Mouse (Mus musculus) monocyte, adult 2 months (primary cell): ENCODE data around the gene Bod1.

Source experiments
- DNase-seq, 2 experiments: peaks; one replicate each; pipeline ENCODE4 v3.0.0; 2022; ENCODE audit warnings: low spot score in 2 of 2, low read depth in 1 of 2

Gene Bod1

DNA sequence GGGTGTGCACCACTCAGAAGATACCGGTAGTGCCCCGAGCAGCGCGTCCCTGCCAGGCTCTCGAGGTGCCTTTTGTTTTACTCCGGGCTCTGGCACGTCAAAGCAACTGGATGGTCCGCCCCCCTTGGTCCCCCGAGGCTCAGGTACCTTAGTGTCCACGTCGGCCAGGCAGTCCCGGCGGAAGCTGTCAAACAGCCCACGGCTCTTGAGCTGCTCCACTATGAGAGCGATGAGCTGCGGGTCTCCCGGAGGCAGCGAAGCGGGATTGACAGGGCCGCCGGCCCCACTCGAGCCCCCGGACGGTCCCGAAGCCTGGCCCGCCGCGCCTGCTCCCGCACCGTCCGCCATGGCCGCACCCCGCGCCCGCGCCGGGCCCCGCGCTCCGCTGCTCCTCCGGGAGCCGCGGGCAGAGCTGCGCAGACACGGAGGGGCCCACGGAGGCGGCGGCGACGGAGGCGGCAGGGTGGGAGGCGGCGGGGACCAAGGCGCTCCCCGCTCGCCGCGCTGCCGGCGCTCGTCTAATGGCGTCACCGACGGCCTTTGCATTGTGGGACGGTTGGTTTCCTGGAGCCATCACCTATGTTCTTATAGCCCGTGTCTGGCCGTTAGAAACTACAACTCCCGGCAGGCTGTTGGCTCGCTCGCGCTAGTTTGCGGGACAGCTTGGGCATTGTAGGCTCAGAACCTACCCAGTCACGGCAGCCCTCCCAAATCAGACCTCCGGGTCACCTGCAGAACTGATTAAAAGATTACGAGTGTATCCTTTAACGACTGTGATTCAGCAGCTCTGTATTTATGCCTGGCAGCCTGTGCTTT lies at the start of gene Bod1:
TSS of gene Bod1 (minus strand) at position 532 of the 816 bp plus-strand sequence.
- peak; percentile 71 to 82 for DNase-seq

DNA sequence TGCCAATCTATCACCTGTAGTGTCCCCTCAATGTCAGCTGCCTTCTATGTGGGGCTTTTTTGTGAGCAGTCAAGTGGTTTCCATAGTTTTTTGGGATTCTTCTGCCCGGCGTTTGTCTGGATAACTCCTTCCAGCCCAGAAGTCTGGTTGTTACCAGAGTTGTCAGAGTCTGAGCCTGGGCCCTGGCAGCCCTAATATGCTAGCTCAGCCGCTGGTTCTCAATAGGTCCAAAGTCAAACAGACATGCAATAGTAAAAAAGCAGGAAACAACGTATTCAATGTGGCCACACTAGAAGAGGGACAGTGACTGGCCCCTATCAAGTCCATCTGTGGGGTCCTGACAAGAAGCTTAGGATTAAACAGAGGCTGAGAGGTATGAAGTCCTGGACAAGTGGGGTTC lies 47.4 kb upstream of the Bod1 start:
- no peak for DNase-seq

DNA sequence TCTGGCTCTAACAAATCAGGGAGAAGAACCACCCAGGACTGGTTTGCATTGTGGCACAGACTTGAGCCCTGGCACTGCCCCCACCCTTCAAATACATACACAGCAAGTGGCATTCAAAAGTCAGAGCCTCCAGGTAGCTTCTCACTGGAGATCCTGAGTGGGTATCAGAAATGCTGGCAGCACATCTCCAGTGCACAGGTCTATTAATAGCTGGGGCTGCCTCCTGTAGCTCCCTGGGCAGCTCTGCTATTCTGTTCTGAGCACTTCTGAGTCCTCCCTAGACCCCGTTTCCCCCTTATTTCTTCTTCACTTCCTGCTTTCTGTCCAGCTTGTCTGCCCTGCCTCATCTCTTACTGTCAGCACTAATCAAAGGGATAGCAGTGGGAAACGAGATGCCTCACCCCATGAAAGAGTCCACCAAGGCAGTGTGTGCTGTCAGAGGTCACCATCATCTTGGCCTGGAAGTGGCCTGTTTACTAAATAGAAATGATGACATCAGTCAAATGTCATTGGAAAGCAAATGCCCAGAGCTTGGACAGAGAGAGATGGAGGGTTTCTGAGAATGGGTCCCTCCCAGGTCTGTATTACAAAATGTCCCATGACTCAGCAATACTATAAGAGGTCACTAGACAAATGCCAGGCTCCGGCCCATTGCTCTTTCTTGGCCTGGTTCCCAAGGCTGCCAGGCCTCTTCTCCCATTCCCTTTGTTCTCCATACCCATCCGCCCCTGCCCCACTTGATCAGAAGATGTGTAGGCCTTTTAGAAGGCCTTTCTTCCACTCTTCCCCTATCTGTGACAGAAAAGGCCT lies 46.4 kb upstream of the Bod1 start:
- DNase-seq: no peak

DNA sequence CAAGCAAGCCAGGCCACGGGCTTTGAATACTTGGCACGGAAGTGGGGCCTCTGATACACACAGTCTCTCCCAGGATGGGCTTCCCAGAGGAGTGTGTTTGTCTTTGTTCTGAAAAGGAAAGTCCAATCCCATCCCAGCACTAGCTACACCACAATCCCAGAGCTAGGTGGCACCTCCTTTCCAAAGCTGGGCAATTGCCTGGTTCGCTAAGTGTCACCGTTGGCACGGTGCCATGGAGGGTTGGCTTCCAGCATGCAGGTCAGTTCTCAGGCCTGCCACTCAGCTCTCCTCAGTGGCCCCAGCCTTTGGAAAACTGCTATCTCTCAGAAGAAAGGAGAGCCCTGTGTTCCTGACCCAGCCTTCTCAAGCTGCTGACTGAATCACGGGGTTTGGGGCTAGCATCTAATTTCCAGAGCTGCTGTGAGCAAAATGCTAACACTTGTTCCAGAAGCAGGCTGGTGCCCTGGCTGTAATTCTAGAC lies 42.0 kb upstream of the Bod1 start:
- no peak for DNase-seq

DNA sequence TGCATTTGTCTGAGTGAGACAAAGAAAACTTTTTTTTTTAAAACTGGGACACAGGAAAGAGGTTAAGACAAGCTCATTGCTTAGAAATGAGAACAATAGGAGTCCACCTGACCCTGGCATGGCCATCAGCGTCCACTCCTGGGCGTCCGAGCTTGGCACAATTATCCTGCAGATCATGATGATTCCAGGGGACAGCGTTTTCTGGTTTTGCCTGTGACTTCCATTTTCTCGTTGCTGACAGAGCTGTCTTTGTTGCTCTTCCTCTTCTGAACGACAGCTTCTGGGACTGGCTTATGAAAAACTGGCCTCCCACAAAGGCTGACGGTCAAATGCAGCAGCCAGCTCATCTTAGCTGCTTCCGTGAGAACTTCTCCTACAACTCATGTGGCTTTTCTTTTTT lies 41.4 kb upstream of the Bod1 start:
- no peak for DNase-seq

DNA sequence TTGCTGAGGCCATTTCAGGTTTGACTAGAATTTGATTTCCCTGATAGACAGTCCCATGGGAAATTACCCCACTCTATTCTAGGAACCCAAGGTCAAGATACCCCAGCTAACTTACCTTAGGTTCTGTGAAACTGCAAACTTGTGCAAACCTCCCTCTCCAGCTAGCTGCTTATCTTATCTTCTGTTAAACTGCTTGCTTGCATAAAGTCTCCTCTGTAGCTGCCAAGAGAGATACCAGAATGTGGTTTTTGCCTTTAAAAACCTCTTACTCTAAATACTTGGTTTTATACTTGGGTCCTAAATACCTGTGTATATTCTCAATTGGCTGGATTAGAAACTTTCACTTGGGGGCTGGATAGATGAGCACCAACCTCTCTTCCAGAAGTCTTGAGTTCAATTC lies 36.1 kb upstream of the Bod1 start:
- no peak for DNase-seq

DNA sequence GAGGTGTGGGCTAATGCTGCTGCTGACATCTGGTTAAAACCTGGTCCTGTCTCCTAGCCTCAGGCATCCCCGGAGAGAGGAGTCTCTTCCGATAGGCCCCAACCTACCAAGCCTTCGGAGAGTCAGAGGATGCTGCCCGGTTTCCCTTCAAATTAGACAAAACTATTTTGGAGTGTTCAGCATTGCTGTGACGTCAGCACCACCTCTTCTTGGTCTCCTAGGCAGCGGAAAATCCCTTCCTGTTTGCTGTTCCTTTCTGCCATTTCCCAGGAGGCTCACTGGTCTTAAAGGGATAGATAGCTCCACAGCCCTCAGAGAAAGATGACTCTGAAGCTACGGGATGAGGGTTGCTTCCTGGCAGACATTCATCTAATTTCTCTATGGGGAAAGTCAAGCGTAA lies 31.5 kb upstream of the Bod1 start:
- DNase-seq: no peak

DNA sequence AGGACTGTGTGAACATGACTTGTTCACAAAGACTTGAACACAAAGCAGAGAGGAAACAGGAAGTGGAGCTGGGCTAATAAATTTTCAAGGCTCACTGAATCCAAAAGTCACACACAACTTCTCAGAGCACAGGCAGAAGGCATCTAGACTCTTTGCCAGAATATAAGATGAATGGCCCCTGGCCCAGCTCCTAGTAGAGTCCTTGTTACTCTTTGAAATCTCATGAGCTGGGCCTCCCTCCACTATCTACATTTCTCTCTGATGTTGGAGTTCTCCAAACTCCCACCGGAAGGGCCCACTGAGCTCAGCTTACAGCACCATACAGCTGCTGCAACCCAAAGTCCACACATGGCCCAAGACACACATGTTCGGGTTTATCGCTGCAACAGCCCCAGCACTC lies 30.2 kb upstream of the Bod1 start:
- no peak for DNase-seq

DNA sequence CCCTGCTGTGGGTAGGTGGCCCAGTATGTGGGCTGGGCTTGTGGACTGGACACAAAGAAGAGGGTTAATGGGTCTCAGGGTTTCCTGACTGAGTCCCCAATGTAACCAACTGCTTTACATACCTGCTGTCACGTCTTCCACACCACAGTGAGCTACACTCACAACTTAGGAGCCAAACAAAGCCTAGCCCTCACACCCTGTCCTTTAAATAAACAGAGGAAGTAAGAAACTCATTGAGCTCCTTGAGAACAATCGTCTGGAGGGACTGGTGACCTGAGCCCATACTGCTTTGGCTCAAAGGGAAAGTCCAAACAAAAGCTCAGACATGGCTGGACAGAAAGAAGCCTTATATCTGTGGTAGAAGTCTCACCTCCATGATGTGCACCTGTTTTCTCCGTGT lies 27.8 kb upstream of the Bod1 start:
- DNase-seq: no peak

DNA sequence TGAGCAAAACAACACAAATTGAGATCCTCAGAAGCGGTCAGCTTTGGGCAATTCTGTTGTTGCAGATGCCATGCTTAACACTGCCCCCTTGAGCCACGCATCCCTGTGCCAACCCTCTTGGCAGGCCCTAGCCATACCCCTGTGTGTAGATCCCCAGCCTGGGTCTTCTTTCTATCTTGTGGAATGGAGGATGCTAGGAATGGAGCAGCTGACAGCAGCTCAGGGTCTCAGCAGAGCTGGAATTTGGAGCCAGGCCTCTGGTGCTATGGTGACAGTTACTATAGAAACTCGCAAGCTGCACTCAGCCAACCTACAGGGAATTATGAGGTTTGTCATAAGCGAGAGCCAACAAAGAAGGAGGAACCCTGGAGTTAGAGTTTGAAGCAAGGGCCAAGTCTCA lies 23.1 kb upstream of the Bod1 start:
- no peak for DNase-seq

DNA sequence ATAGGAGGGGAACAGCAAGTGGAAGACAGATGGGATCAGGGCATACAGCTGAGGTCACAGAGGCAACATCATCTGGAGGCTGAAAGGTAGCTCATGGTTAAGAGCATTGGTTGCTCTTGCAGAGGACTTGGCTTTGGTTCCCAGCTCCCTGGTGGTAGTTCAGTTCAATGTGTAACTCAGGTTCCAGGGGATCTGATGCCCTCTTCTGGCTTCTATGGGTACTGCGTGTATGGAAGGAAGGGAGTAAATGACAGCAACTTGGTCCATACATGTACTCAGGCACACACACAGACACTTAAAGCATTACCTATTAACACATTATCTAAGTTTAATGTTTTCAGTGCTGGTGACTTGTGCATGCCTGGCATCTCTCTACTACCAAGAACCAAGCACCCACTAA lies 22.4 kb upstream of the Bod1 start:
- no peak for DNase-seq

DNA sequence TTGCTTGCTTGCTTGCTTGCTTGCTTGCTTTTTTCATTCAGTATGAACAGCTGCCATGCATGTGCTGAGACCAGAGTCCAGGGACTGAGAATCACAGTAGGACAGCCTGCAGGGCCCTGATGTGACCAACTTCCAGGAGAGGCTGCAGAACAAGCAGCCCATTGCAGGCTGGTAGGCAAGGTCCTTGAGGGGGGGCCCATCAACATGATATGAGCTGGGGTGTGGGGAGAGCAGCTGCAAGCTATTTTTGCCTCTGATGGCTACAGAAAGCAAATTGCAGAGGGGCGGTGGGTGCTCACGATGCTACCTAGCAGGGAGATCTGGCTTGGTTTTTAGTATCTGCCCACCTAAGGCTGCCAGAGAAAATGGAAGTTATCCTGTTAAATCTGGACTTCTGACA lies 21.6 kb upstream of the Bod1 start:
- DNase-seq: no peak

DNA sequence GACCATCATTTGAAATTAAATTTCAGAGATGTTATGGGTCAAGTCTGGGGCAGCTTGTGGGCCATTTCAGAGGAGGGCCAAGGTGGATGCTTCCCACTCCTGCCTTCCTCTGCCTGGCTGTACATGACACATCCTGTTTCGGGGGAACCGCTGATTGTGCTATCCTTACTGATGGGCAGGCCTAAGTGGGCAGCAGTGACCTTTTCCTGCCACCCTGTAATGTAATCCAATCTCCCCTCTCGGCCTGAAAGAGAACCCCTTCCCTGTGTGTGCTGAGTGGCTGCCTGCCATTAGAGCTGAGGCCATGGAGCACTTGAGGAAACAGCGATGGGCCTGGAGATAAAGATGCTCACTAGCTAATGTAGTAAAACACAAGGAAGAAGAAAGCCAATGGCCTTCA lies 17.3 kb upstream of the Bod1 start:
- DNase-seq: no peak

DNA sequence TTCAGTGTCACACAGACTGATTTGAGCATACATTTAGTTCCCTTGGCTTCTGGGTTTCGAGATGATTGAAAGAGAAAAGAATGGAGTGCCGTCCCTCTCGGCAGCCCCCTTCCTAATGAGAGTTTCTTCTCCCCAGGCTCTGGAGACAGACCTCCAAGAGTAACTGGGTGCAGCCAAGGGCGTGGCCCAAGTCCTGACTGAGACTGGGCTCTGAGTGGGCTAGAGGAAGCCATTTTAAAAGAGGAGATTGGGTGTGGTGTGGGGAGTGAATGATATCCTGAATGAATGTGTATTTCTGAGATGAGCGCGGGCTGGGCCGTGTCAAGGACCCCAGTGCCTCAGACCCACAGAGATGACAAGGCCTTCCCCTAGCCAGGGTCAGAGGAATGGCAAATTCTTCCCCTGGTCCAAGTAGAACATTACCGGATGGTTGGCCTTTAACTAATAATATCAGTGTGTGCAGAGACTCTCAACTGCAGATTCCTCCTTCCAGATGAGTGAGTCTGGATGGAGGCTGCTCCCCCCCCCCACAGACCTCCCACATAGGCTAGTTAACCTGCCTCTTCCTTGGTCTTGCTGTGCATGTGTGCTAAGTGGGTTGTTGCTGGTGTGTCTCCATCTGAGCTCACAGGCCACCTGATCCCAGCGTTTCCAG lies 13.4 kb upstream of the Bod1 start:
- no peak for DNase-seq

DNA sequence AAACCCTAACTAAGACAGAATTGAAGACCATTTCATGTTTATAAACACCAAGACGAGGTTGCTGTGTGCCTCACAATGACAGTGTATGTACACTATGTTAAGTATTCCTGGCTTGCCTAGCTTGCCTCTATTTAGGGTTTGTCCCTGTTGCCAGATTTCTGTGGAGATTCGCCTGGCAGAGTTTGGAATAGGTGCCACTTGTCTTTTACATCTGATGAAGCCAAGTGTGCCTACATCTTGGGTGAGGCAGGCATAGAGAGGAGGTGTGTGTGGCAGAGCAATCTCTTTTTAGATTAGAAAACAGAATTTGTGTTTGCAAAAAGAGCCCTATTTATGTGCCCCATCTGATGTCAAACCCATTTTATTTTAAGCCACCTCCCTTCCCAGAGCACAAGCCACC lies 12.4 kb upstream of the Bod1 start:
- DNase-seq: no peak

DNA sequence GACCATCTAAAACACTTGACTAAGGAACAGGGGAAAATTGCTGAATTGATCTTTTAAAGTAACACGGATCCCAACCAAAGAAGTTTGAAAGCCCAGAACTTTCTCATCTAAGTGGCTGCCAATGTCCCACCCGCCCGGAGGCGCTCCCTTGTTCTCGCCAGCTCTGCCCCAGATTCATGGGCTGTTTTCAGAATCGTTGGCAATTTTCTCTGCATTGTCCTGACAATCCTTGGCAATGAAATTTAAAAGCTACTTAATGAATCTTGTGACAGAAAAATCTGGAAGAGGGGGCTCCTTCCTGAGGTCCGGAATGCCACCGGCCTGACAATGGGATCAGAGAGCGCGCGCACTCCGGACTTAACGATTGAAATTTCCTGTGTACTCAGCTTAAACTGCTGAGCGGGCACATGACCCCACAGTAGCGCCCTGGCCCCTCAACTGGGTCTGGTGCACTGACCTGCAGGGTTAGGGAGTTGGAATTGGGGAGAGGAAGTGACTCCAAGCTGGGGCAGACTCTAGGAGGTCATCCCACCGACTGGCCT lies 8.2 kb upstream of the Bod1 start:
- DNase-seq: no peak

DNA sequence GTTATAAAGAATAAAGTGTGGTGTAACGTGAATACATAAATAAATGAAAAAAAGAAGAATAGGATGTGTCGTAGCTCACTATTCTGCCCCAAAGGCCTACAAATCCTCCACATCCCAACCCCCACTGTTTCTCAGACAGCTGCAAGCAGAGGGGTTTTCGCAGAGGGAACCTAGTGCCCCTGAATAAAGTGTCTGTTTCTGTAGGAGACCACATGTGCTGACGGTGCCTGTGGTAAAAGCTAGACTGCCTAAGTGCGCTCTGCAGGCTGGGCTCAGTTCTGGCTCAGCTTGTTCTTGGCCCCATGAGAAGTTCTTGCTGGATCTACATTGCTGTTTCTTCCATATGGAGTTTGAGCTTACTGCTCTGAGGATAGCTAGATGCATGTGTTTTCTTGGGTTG lies 5.6 kb upstream of the Bod1 start:
- DNase-seq: no peak

DNA sequence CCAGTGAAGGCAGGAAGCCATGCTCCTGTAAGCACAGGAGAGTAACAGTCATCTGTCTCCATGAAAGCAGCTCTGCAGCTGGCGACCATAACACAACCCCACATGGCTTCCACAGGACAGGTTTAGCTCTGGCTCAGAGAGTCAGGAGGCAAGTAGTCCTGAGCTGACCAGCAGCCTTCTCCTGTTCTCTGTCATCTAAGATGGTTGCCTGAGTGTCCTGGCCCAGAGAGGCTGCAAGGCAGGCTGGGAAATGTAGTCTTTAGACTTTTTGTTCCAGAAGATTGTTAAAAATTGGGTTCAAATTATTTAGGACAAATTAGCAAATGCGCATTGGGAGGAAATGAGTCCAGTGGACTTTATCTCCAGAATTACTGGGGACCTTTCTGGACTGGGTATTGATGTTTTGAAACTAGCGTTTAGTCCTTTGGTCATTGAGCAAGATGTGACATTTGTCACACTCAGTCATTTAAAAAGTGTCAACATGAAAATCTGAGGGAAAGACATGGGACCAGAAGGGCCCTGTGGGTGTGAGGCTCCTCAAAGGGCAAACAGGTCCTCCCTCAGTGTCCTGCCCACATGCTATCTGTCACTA lies 5.1 kb upstream of the Bod1 start:
- no peak for DNase-seq

DNA sequence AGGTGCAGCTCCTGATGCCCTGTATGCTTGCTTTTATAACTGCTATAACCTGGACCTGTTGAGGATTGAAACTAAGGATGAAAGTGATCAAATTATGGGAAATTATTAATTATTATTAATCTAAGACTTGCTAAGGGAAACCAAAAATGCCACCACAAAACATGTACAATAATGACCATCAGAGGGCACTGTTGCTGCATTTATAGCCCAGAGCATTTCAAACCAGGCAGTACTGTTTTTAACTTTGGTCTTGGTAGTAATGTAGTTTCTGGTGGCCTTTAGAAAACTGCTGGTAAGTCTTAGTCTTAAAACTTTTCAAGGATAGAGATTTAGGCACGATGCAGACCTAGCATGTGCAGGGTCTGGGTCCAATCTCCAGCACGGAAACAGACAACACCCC lies 3.7 kb upstream of the Bod1 start:
- no peak for DNase-seq

DNA sequence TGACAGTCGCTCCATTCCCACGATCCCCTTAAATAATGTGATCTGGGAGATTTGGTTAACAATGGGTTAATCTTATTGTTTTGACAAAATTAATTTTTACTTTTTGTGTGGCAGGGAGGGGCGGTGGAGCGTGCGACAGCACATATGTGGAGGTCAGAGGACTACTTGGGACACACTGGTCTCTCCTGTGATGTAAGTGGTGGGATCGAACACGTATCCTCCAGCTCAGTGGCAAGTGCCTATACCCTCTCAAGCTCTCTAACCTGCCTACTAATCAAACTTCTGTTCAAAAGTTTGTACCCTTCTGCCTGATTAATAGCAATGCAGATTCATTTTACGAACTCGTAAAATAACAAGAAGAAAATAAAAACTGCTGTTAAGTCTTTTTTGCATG lies 482 bp upstream of the Bod1 start:
- no peak for DNase-seq

DNA sequence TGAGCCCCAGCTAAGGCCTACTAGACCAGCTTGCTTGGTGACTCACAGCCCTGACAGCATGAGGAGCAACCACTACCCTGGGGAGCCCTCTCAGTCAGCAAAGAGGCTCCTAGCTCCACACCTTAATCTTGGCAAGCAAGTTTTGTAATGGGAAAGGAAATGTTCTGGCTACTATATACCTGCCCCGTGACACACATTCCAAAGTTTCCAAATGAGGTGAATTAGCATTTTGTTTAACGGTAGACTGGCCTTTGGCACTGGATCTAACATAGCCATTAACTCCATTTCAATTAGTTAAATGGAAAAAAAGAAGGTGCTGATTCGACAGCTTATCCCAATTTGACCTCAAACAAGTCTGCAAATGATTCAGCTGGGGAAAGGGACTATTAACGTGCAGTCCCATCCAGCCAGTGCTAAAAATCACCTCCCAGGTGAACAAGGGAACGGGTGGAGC lies 1.2 kb downstream of the Bod1 start:
- DNase-seq: no peak
